Mouse (Mus musculus) hindbrain, embryonic 12.5 days (tissue): ENCODE measurements around the gene Lbhd1. TPM values are rescaled to one million over a fixed set of nuclear protein-coding genes. Genes with fewer than 3 reads are reported as not detected.
A peak's percentile ranks its signal among the peaks of the same experiment; 100 is the strongest.

ENCODE experiments used
- ATAC-seq: fragments of 200-750 bp; cut with Nextera tagmentation; 2 replicates; pipeline ENCODE4 v1.8.0; 2017; ENCODE audit warnings: moderate TSS enrichment; ENCODE audit not compliant: low FRiP score
- H3K27ac ChIP-seq: fragments of 300-500 bp; sonication (generic); 2 replicates; pipeline ENCODE4 v1.5.1; 2016; ENCODE audit warnings: mild to moderate bottlenecking
- H3K27me3 ChIP-seq: fragments of 300-500 bp; sonication (generic); 2 replicates; pipeline ENCODE4 v1.6.1; 2016; ENCODE audit warnings: mild to moderate bottlenecking
- H3K36me3 ChIP-seq: fragments of 300-500 bp; sonication (generic); 2 replicates; pipeline ENCODE4 v1.6.1; 2016; ENCODE audit warnings: mild to moderate bottlenecking
- H3K4me1 ChIP-seq: fragments of 300-500 bp; sonication (generic); 2 replicates; pipeline ENCODE4 v1.6.1; 2016
- H3K4me2 ChIP-seq: fragments of 300-500 bp; sonication (generic); replicated peaks from 2 replicates; pipeline ENCODE4 v1.6.1; 2016; ENCODE audit warnings: mild to moderate bottlenecking
- H3K4me3 ChIP-seq: fragments of 300-500 bp; sonication (generic); 2 replicates; pipeline ENCODE4 v1.5.1; 2016; ENCODE audit warnings: mild to moderate bottlenecking
- H3K9ac ChIP-seq: fragments of 300-500 bp; sonication (generic); 2 replicates; pipeline ENCODE4 v1.6.1; 2016; ENCODE audit warnings: mild to moderate bottlenecking, moderate library complexity
- H3K9me3 ChIP-seq: fragments of 300-500 bp; sonication (generic); replicated peaks from 2 replicates; pipeline ENCODE4 v1.6.1; 2016; ENCODE audit warnings: mild to moderate bottlenecking
- WGBS: fragments of 180-500 bp; shearing (Covaris S2); methylation state at CpG from one replicate; pipeline ENCODE4 v1.1.7; 2016; 5-methylcytosine and 5-hydroxymethylcytosine counted together
- polyA plus RNA-seq: library from polyadenylated mRNA; unstranded; fragments of >200 nt; fragmentation: Nextera tagmentation; extraction: Ambion mirVana; gene quantifications from 2 replicates; pipeline ENCODE4 v1.2.1, GENCODE M21; 2016

Lbhd1 gene
- polyA plus RNA-seq, 1 experiment from 2014 or later: 69.5 TPM

GRCm38 (mm10) chr19:8926766-8927165, 43.2 kb downstream of the Lbhd1 start:
- no peak overlapping the region for H3K27ac ChIP-seq
- ATAC-seq: no peak
- H3K27me3 ChIP-seq: peaks cover 6% of the 10 kb centered on the region
- H3K36me3 ChIP-seq: peaks cover 28% of the 10 kb centered on the region
- H3K4me3 ChIP-seq: no peak overlapping the region
- peaks cover 17% of the 10 kb centered on the region for H3K4me1 ChIP-seq
- H3K4me2 ChIP-seq: no peak overlapping the region
- H3K9me3 ChIP-seq: no peaks in the 10 kb centered on the region
- 88% methylated on average over 2 of the region's 2 CpGs for WGBS
- no peak overlapping the region for H3K9ac ChIP-seq

DNA sequence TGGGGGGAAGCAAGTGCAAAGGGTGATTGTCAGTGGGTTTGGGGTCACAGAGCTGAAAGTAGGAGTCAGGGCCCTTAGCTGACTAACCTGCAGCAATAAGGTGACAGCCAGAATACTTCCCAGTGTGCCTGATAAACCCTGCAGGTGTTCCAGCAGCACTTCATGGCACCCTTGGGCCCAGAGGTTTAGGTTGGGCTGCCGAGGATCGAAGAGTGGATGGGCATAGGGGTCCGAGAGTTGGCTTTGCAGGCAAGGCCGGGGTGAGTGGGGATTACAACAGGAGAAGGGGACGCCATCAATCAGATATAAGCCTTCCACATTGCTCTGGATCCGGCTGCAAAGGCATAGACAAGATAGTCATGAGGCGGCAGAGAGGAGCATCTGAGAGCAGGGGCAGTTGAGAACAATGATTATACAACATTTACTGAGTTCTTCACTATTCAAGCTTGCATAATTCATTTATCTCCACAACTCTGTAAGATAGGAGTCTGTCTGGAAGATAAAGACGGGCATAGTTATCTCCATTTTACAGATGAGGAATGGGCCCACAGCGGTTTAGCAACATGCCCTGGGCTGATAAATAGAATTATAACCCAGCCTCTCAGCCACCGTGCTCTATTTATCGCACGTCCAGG, 44.5 kb downstream of the Lbhd1 start:
- no peak overlapping the region for H3K27ac ChIP-seq
- H3K27me3 ChIP-seq: peaks cover 6% of the 10 kb centered on the region
- H3K36me3 ChIP-seq: peaks cover 28% of the 10 kb centered on the region
- H3K4me1 ChIP-seq: peaks cover 13% of the 10 kb centered on the region
- 93% methylated on average over 12 of the region's 12 CpGs for WGBS
- no peak for ATAC-seq
- no peaks in the 10 kb centered on the region for H3K9me3 ChIP-seq
- H3K4me2 ChIP-seq: no peak overlapping the region
- H3K9ac ChIP-seq: no peak overlapping the region
- H3K4me3 ChIP-seq: no peak overlapping the region

DNA sequence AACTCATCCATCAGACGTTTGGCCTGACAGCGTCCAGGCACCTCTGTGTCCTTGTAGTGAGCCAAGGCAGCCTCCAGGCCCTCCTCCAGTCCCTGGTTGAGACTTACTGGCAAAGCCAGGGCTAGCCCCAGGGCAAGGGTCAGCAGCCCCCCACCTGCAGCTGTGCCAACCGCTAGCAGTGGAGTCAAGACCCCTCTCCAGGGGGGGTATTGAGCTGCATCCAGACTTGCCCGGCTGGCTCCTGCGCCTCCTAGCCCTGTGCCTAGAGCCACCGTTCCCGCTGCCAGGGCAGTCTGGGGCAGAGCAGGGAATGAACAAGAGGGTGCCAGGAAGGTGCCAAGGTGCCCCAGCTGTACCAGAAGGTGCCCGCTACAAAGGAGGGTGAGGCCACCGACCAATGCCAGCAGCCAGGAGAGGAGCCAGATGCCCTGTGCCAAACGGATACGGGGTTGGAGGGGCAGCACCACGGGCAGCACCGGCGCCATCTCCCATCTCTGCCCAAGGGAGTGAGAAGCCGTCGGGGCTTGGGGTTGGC, 45.2 kb downstream of the Lbhd1 start:
- peaks cover 35% of the 10 kb centered on the region for H3K36me3 ChIP-seq
- peak overlapping the region; percentile 54 for H3K4me3 ChIP-seq
- peak overlapping the region; percentile 67 for H3K4me2 ChIP-seq
- ATAC-seq: peak; percentile 17
- peaks cover 6% of the 10 kb centered on the region for H3K27me3 ChIP-seq
- no peaks in the 10 kb centered on the region for H3K9me3 ChIP-seq
- peaks cover 13% of the 10 kb centered on the region for H3K4me1 ChIP-seq
- H3K27ac ChIP-seq: no peak overlapping the region
- 15% methylated on average over 16 of the region's 16 CpGs for WGBS
- H3K9ac ChIP-seq: peak overlapping the region; percentile 77; the same call in 1 of the 2 replicates

DNA sequence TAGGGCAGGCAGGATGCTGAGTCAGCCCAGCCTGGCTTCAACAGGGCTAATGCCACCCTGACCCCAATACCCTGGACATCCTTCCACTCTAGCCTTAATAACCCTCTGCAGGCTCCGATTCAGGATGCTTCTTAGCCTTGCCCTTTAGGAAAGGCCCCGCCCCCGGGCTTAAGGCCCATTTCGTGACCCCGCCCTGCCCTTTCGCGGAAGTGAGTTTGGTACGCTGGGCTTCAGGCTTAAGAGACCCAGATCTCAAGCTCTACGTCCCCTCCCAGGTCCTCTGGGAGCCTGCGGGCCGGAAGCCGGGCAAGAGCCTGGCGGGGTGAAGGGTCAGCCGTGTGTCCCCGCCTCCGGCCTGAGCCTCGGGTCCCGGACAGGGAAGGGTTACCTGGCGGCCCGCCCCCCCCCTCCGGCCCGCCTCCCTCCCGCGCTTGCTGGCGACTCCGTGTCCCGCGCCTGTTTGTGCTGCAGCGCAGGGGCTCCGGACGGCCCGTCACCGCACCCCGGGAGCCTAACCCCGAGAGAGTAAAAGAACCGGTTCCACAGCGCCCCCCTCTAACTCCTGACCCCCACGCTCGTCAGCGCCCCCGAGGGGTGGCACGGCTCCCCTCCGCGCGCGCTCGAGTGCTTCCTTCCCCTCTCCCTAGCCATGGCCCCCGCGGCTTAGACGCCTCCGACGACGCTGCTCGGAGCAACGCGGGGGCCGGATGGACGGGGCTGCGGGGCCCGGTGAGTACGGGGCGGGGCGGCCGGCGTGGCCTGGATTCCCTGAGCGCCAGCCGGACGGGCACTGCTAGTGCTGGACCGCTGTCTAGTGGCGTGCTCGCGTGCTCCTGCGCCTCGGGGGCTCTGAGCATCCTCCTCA, 45.9 kb downstream of the Lbhd1 start, which contains the start of the genes Rom1 and Eml3:
Rom1 (minus strand) TSS at position 133 of the 865 bp plus-strand sequence.
Eml3 (plus strand) TSS at position 329 of the 865 bp plus-strand sequence.
- peak within 1 kb of the TSS; percentile 54 for H3K4me3 ChIP-seq
- peaks cover 6% of the 10 kb centered on the region for H3K27me3 ChIP-seq
- peak within 1 kb of the TSS; percentile 67 for H3K4me2 ChIP-seq
- no peaks in the 10 kb centered on the region for H3K9me3 ChIP-seq
- peak within 1 kb of the TSS; percentile 77 for H3K9ac ChIP-seq
- under 1% methylated on average over 57 of the region's 74 CpGs for WGBS
- peaks cover 13% of the 10 kb centered on the region for H3K4me1 ChIP-seq
- peak within 1 kb of the TSS; percentile 3; the same call in 1 of the 2 replicates for H3K27ac ChIP-seq
- ATAC-seq: peak; percentile 62
- H3K36me3 ChIP-seq: peaks cover 33% of the 10 kb centered on the region

- peak overlapping the region; percentile 77 for H3K9ac ChIP-seq
- H3K36me3 ChIP-seq: peaks cover 32% of the 10 kb centered on the region
- peak overlapping the region; percentile 67 for H3K4me2 ChIP-seq
- ATAC-seq: no peak; the same call in 1 of the 2 replicates
- H3K4me1 ChIP-seq: peaks cover 13% of the 10 kb centered on the region
- no peak overlapping the region for H3K27ac ChIP-seq
- H3K27me3 ChIP-seq: peaks cover 6% of the 10 kb centered on the region
- WGBS: 13% methylated on average over 11 of the region's 11 CpGs
- peak overlapping the region; percentile 54 for H3K4me3 ChIP-seq
- no peaks in the 10 kb centered on the region for H3K9me3 ChIP-seq
Measured at GRCm38 (mm10) chr19:8930117-8930516, 46.6 kb downstream of the Lbhd1 start.

DNA sequence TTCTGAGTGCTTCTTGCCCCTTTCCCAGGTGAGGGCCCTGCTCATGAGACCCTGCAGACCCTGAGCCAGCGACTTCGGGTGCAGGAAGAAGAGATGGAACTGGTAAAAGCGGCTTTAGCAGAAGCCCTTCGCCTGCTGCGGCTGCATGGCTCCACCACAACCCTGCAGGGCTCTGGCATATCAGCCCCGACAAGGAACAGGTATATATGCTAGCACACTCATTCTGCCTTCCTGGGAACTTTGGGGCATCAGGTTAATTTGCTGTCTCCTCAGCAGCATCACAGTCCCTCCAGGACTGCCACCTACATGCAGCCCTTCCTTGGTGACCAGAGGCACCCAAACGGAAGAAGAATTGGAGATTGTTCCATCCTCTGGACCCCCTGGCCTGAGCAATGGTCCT, 47.2 kb downstream of the Lbhd1 start:
- Histone ChIP-seq H3K4me1 (peaks cover 13% of the 10 kb centered on the region), H3K9ac (0 out of 2 replicates have a peak overlapping the region, but pooled peaks have one; percentile 9), H3K27ac (no peak overlapping the region), H3K27me3 (peaks cover 6% of the 10 kb centered on the region), H3K4me2 (peak overlapping the region; percentile 67), H3K9me3 (no peaks in the 10 kb centered on the region), H3K36me3 (peaks cover 26% of the 10 kb centered on the region), H3K4me3 (0 out of 2 replicates have a peak overlapping the region, but pooled peaks have one; percentile 54)
- 89% methylated on average over 7 of the region's 7 CpGs for WGBS
- ATAC-seq: no peak

GRCm38 (mm10) chr19:8936736-8937135, 53.2 kb downstream of the Lbhd1 start:
- H3K27me3 ChIP-seq: no peaks in the 10 kb centered on the region
- 78% methylated on average over 2 of the region's 2 CpGs for WGBS
- no peak for ATAC-seq

GRCm38 (mm10) chr19:8940526-8941133, 57.1 kb downstream of the Lbhd1 start:
- H3K4me3 ChIP-seq: no peak overlapping the region
- peaks cover 24% of the 10 kb centered on the region for H3K4me1 ChIP-seq
- ATAC-seq: no peak
- H3K4me2 ChIP-seq: peak overlapping the region; percentile 68; the same call in 1 of the 2 replicates
- no peak overlapping the region for H3K9ac ChIP-seq
- H3K9me3 ChIP-seq: no peaks in the 10 kb centered on the region
- H3K27me3 ChIP-seq: no peaks in the 10 kb centered on the region
- no peak overlapping the region for H3K27ac ChIP-seq
- WGBS: 83% methylated on average over 15 of the region's 15 CpGs
- H3K36me3 ChIP-seq: peaks cover 25% of the 10 kb centered on the region

More at GRCm38 (mm10) chr19:8936736-8937135, 53.2 kb downstream of the Lbhd1 start:
- H3K4me2 ChIP-seq: no peak overlapping the region
- H3K27ac ChIP-seq: no peak overlapping the region
- H3K4me3 ChIP-seq: no peak overlapping the region
- H3K4me1 ChIP-seq: peaks cover 6% of the 10 kb centered on the region
- 0 out of 2 replicates have a peak overlapping the region, but pooled peaks have one; percentile 23 for H3K9ac ChIP-seq
- H3K9me3 ChIP-seq: no peaks in the 10 kb centered on the region
- peaks cover 17% of the 10 kb centered on the region for H3K36me3 ChIP-seq

DNA sequence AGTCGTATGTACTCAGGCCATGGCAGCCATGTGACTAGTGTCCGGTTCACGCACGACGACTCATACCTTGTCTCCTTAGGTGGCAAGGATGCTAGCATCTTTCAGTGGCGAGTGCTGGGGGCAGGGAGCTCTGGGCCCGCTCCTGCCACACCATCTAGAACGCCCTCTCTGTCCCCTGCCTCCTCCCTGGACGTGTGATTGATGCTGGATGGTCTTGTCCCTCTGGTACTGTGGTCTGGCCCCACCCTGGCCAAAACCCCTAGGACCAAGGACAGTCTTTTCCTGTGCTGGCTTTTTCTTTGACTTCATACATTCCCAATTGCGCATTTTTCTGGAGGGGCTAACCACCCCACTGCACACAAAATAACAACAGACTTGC, 57.6 kb downstream of the Lbhd1 start:
- WGBS: 40% methylated on average over 10 of the region's 10 CpGs
- H3K9ac ChIP-seq: peak overlapping the region; percentile 95
- no peaks in the 10 kb centered on the region for H3K9me3 ChIP-seq
- ATAC-seq: no peak; the same call in 1 of the 2 replicates
- H3K4me1 ChIP-seq: peaks cover 24% of the 10 kb centered on the region
- peaks cover 30% of the 10 kb centered on the region for H3K36me3 ChIP-seq
- no peaks in the 10 kb centered on the region for H3K27me3 ChIP-seq
- H3K4me2 ChIP-seq: peak overlapping the region; percentile 68
- peak overlapping the region; percentile 83 for H3K4me3 ChIP-seq
- H3K27ac ChIP-seq: peak overlapping the region; percentile 97

- H3K9me3 ChIP-seq: no peaks in the 10 kb centered on the region
- peak; percentile 95 for ATAC-seq
- under 1% methylated on average over 64 of the region's 64 CpGs for WGBS
- peak within 1 kb of the TSS; percentile 97 for H3K27ac ChIP-seq
- no peaks in the 10 kb centered on the region for H3K27me3 ChIP-seq
- peak within 1 kb of the TSS; percentile 83 for H3K4me3 ChIP-seq
- H3K4me1 ChIP-seq: peaks cover 24% of the 10 kb centered on the region
- H3K9ac ChIP-seq: peak within 1 kb of the TSS; percentile 95
- peak within 1 kb of the TSS; percentile 68 for H3K4me2 ChIP-seq
- peaks cover 33% of the 10 kb centered on the region for H3K36me3 ChIP-seq
Measured at GRCm38 (mm10) chr19:8941515-8942217, 58.1 kb downstream of the Lbhd1 start, which contains the start of gene Mta2. Gene Mta2 (plus strand): TSS chr19:8941875.
